Mouse (Mus musculus) left cerebral cortex, adult 18-20 months (tissue): ENCODE measurements at regions not wholly inside any gene's neighbourhood (a gene's known extent, or its start where the extent isn't known, plus 50 kb on each side); places are given as distances from the start of the nearest gene placed in this dataset.

Source experiments
- DNase-seq, 2 experiments: peaks; one replicate each; pipeline ENCODE4 v3.0.0; 2021 to 2022; ENCODE audit warnings: low spot score in 2 of 2, mixed read lengths in 1 of 2

DNA sequence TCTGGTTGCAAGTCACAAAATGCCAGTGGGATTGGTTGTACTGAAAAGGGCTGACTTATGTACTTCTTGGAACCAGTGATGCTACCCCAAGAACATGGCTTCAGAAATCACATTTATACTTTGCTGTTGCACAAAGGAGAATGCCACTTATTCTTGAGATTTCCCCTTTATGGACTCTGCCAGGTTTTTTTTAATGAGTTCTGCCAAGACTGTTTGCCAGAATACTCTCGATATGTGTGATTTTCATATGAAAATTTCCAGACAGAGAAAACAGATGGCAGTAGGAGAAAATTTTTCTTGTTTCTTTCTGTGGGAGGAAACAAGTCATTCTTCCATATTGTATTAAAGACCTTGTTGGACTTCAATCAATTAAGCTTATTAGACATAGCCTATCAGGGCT is 281.0 kb upstream of the Tle1 start:
- no peak for DNase-seq

DNA sequence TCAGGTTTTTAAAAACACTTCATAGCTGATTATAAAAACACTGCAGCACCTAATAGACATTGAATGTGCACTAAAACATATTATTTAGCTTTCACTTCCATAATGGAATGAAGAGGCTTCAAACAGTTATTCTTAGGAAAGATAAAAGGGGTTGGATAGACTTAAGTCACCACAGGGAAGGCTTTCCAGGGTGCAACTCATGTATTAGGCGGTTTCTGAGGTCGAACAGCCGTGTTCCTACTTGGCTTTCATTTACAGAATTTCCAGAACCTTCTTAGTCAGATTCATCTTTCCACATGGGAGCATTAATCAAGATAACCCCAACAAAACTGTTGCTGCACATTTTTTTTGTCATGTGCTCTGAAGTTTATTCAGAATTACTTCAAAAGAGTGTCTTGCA is 279.8 kb upstream of the Tle1 start:
- DNase-seq, result no peak

DNA sequence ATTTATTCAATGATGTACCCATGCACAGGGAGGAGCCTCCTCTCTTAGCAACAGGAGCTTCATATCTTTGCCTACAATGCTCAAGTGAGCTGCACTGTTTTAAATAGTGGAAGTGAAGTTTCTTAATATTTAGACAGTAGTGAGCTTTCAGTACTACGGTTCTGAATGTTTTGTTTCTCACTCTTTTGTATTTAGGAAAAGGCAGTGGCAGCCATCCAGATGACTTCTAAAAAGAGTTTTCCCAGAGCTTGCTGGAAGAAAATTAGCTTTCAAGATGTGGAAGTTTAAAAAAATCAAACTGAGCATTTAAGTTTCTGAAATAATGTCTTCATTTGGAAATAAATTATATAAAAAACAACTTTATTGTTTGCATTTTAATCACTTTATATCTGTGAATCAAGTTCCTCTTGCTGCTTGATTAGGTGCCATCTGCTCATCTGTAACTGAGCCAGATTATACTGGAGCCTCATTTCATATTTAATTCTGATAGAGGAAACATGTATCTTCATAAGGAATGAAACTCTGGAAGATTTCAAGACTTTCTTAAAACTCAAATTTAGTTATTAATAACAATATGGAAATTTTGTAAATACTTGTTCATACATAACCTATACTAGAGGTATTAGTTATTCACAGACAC is 268.6 kb upstream of the Tle1 start:
- DNase-seq, result peak; percentile 2 to 10

DNA sequence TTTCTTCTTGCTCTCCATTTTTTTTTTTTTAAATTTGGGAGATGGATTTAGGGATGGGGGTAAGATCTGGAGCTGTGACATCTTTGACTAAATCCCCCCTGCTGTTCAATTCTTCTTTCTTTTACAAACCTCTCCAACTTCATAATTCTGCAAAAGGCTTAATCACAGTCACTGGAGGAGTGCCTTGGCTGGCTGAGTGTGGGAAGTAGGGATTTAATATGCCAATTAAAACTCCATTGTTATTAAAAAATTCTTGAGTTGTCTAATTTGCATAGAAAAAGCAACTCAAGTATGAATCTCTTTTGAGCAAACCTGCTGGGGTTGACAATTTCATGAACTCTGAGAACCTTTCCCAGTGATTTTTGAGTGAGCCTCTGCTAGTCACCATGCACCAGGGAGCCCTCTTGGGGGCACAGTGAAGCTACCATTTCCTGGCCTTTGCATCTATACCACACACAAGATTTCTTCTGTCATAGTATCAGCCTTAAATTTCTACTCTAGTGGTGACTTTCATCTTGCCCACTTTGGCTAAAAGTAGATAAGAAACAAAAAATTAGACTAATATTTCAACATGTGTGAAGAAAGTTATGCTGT is 243.6 kb upstream of the Tle1 start:
- no peak for DNase-seq

DNA sequence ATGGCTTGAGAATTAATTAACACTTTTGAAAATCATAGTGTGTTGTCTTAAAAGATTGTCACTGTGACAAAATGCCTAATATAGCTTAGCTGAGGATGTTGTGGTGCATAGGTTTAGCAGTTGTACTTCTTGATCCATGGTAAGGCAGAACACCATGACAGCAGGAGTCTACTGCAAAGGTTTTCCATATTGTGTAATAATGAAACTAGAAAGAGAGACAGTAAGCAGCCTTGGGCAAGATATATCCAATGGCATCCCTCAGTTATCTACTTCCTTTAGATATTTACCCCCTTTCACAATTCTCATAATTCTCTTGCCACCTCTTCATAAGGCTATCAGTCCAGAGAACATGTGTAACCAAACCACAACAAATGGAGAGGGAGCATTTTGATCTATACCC is 236.6 kb upstream of the Tle1 start:
- DNase-seq, result no peak

DNA sequence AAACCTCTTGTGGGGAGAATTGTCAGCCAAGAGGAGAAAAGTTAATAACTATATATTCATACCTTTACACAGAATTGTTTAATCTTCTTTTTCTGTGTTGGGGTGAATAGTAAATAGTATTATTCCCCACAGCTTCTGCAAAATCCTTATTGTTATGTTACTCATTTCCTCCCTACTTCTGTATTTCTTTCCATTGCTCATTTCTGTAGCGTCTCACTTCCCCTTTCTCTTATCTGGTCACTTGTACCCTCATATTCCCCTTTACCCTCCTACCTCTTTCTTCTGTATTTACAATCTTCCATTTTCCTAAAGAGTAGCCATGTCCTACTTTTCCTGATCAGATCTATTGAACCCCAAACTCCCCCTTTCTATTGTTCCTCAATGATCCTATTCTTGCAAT is 224.6 kb upstream of the Tle1 start:
- DNase-seq, result no peak

DNA sequence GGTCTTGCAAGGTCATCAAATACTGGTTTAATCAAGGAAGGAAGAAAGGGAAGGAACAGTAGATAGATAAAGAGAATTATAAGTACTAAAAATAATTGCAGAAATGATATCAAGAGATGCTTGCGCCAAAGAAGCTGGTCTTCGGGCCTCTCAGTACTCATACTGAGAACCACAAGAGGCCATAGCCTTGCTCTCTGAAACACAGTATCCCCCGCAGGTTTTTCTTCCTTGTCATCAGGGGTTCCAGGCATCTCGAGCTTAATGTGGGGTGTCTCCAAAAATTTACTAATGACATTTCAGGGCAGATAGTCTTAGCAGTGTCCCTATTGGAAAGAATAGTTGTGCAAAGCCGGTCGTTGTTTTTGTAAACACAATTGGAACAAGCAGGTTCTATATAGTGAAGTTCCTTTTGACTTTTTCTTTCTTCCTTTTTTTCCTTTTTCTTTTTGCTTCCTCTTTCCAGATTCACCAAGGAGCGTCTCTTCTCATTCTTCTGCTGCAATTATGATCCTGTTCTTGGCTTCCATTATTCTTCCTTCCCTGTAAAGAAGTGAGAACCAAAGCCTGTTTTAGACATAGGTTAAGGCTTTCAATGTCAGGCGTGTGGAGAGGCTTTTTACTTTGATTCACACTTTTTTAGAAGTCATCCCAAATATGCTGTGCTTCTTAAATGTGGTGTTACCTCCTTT is 211.5 kb upstream of the Tle1 start:
- no peak for DNase-seq

DNA sequence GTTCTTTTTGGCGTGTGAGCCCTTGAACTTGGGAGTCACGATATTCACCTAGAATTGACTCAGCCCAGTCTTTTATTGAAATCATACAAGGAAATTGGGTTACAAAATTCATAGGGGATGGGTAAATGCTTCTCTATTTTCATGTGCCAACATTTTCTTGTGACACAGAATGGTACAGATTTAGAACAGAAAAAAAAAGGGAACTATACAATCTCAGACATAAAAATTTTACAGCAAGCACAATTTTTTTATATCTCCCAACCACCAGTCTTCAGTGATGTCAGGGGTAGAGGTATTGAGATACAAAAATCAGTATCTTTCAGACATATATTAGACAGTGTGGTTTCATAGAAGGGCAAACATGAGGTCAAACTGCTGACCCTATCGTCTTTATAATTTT is 210.6 kb upstream of the Tle1 start:
- no peak for DNase-seq

DNA sequence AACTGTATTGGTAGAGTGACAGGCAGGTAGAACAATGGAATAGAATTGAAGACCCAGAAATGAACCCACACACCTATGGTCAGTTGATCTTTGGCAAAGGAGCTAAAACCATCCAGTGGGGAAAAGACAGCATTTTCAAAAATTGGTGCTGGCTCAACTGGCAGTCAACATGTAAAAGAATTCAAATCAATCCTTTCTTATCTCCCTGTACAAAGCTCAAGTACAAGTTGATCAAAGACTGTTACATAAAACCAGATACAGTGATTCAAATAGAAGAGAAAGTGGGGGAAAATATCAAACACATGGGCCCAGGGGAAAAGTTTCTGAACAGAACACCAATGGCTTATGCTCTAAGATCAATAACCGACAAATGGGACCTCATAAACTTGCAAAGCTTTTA is 200.0 kb upstream of the Tle1 start:
- no peak for DNase-seq

DNA sequence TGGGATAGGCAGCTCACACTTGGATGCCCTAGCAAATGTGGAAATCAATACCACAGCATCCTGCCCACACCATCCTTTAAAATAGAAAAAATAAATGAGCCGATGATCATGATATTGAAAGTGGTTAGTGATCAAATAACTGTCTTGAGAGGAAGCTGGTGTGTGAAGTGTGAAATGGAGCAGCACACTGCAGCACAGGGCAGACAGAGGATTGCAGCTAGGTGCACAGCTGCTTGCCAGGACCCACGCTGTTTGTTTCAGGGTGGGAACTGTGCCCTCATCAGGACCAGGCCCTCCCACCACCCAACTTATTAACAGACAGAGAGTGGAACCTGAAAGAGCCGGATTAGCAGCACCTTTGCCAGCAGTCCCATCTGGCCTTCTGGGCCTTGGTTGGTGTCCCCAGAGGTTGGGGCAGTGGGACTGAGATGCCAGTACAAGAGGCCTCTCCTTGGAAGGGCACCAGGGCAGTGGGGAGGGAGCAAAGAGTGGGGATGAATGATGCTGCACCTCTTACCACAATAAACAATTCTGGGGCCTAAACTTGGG is 191.2 kb upstream of the Tle1 start:
- DNase-seq, result no peak

DNA sequence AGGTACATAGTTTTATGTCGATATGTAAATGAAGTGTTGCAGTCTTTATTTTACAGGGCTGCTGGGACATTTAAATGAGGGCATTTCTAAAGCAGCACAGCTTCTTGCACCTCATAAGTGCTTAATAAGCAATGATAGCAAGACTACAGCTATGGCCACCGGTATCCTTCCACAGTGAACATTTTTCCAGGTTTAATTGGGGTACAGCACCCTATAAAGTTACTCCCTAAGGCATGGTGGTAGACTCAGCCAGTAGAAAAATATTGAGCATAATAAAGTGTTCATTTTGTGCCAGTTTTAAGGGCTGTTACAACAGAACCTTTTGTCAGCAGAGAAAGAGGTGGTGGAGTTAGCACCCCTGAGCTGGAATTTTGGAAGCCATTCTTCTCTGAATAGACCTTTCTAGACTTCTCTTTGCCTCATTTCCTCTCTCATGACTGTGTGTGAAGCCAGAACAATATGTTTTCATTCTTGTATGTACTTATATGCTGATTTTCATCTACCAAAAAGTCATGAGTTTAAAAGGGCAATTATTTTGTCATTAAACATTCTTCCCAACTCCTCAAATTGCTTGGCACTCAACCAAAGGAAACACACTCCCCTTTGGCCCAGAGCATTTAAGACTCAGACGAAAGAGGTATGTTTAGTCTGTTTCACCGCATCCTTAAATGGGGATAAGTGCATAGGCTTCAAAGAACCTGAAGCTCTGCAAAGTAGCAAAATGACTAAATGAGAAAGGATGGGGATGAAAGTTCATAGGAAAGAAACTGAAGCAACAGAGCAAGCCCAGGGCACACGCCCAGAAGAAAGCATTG is 189.3 kb upstream of the Tle1 start:
- DNase-seq, result no peak

DNA sequence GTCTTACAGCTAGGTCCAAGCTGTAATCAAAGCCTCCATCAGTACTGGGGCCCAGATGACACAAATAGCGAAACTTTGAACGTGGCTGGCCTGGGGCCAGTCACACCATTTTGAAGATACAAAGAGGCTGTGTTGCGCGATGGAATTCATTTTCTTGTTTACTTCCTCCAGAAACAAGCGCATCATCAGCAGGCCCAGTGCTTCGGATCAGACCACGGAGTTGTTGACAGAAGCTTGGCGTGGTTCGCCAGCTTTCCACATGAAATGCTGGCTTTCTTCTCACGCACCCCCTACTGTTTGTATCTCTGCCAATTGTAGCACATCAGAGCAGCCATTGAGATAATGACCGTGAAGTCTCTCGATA is 184.2 kb upstream of the Tle1 start:
- peak; percentile 44 to 54 for DNase-seq

DNA sequence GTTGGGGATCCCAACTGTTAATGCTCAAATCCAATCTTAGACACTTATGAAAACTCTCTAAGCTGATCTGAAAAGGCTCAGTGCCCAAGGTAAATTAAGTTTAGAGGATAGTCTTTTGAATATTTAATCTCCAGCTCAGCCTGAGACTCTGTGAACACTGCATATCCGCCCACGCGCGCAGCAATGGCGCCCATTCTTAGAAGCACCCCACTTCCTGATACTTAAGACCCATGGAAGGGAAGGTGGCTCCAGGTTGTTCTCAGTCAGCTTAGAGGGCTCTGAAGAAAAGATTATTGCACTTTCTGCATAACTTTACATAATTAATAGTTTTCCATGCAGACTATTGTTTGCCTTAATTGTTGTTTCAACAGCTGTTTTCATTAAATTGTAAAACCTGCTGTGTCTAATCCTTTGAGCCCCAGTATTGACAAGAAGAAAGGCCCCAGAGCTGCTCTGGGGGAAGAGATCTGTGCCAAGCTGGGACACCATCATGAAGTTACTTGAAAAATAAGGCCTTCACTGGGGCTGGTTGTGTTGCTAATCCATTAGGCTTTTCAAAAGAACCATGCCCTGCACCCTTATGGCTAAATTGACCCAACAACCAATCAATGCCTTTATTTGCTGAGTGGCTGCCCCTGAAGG is 183.7 kb upstream of the Tle1 start:
- no peak for DNase-seq

DNA sequence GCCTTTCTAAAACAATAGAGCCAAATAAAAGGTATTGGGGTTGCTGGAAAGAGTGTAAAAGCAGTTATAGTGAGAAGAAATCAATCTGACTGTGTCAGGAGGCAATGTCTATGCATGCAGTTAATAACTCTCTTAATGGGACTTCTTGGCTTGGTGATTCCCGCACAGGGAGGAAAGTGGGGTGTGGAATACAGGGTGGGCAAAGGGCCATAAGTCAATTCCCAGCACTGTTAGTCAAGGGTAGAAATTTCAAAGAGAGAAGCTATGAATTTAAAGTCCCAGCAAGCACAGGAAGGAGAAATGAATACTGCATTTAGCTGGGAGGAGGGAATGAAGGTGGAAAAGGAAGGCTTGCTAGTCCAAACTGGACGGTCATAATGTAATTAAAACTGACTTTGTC is 183.0 kb upstream of the Tle1 start:
- no peak for DNase-seq

DNA sequence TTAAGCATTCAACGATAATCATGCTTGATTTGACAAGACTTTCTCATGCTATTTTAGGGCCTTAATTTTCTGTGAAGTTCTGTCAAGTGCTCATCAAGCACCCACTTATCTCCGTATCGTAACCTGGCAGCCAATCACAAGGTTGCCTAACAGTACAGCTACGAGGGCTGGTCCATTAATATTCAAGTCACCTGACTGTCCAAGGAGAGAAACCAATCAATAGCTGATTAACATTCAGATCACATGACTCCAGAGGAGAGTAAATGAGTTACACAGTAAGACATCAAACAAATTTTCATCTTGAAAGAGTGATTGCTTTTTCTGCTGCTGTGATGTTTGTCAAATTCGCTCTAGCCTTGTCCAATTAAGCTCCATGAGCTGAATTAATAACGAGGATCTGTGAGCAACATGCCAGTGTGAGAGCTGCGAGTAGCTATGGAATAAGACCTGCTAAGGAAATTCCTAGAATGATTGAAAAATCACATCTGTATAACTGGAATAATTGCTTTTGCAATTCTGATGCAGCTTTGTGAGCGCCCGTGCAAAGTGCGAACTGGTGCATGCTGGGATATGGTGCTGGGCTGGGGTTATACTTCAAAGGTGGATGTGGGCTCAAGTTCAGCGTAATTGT is 181.9 kb upstream of the Tle1 start:
- DNase-seq, result no peak

DNA sequence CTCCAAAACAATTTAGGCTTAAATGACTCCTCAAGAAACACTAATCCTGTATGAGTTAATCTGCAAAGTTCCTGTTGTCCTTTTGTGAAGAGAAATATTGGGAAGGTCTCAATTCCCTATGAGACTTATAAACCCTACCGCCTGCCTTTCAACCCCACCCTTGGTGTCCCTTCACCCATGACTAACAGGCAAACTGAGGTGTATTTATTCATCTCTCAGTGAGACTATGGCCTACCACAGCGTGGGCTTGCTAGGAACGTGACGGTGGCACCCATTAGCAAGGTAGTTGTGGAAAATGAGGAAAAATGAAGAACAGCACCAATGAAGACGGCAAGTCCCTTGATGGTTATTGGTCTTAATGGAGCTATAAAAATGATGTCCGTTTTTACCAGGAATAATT is 181.0 kb upstream of the Tle1 start:
- DNase-seq, result no peak

DNA sequence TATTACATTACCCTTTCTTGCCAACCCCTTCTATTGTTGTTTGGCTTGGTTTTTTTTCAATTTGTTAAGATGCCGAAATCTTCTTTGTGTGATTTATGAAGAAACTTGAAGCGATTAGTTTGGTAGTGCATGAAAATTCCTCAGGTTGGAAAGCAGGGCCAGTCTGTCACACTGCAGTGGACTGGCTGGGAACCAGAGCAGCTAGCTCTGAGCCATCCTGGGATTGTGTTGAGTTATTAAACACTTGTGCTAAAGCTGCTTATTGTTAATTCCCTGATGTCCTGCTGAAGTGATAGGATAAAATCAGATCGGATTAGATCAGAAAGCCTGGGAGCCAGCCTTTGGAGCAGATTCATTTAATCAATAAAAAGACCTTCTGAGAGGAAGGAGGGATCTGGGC is 180.4 kb upstream of the Tle1 start:
- DNase-seq, result no peak

DNA sequence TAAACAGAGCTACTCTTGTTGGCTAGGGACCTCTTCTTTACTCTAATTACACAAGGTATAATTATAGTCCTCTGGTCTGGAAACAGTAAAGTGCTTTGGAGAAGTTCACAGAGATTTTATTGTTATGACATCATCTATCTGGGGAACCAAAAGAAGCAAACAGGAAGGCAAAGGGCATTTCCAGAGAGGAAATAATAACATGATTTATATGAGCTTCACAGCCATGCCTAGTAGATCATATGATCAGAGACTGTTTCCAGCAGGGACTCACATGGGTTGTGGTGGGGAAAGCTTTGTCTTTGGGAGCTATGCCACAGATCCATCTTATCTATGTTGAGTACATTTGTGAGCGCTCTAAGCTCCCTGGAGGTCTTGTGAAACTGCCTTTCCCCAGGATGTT is 178.8 kb upstream of the Tle1 start:
- DNase-seq, result no peak

DNA sequence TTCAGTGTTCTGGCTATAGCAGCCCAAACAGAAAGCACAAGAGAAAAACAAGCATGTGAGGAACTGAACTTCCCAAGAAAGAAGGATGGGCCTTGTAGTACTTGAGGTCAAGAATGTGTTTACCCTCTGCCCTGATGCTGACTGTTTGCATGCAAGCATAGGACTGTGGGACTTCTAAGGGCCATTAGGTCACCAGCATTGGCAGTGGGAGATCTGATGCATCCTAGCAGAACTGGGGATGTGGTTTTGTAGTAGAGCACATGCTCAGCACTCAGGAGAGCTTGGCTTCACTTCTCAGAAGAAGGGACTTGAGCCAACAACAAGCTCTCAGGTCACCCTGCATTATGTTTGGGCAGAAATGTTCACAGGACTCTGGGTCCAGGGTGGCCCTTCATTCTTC is 178.3 kb upstream of the Tle1 start:
- no peak for DNase-seq

DNA sequence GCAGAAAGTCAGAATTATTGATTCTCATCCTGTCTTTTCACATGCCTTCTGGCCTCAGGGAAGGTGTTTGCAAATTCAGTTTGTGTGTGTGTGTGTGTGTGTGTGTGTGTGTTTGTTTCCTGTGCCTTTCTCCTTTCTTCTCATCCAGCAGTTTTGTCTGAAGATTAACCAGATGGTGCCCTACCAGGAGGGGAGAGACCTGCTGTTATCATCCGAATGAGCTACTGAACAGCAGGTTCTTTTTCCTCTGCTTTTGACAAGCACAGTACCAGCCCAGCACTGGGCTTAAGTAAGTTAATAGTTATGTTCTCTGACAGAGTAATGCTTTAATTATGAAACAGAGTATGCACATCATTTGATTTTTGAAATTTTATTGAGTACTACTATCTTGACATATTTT is 176.8 kb upstream of the Tle1 start:
- DNase-seq, result no peak

DNA sequence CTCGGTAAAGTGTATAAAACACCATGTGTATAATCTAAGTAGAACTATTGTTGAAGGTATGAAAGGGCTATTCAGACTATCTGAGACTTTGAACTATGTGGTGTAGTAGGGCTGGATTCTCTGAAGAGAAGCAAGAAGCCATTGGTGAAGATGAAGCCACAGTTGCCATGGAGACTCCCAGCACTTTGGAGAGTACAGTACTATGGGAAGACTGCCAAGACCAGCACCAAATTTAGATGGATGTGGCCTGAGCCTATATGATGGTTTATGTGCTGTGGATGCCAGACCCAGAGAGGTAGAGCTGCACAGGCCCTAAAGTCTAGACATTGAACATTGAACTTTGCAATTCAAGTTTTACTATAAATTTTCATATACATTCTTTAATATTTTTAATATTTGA is 151.3 kb upstream of the Tle1 start:
- DNase-seq, result no peak
